Mouse (Mus musculus): ENCODE measurements at regions not wholly inside any gene's neighbourhood (a gene's known extent, or its start where the extent isn't known, plus 50 kb on each side); places are given as distances from the start of the nearest gene placed in this dataset.
A peak's percentile ranks its signal among the peaks of the same experiment; 100 is the strongest.

GRCm38 (mm10) chr10:111620927-111621676 is 115.0 kb downstream of the Phlda1 start:
- WGBS, result 81% methylated on average over 11 of the region's 11 CpGs
- no peaks in the 10 kb centered on the region for H3K36me3 ChIP-seq (ENCODE audit: control insufficient read depth, insufficient read depth, low read length)
- H3K27me3 ChIP-seq (ENCODE audit: control insufficient read depth, insufficient read depth, low read length), result peaks cover 42% of the 10 kb centered on the region
- ATAC-seq (replicated peaks; ENCODE audit: low FRiP score), result no peak
- H3K4me3 ChIP-seq (ENCODE audit: low read depth, low read length), result no peak overlapping the region
- H3K27ac ChIP-seq (ENCODE audit: low read depth, low read length), result no peak overlapping the region
- H3K4me2 ChIP-seq (ENCODE audit: low read depth, low read length, severe bottlenecking), result no peak overlapping the region
- no peaks in the 10 kb centered on the region for H3K9me3 ChIP-seq (ENCODE audit: control insufficient read depth, low read length)
- no peak overlapping the region for H3K9ac ChIP-seq (ENCODE audit: low read length)
- no peak for DNase-seq (ENCODE audit: low spot score)
- no peaks in the 10 kb centered on the region for H3K4me1 ChIP-seq (replicated peaks; ENCODE audit: control insufficient read depth, insufficient read depth, low read length)

GRCm38 (mm10) chr10:111622789-111623188 is 116.7 kb downstream of the Phlda1 start:
- no peak overlapping the region for H3K27ac ChIP-seq (ENCODE audit: low read depth, low read length)
- H3K9ac ChIP-seq (ENCODE audit: low read length), result no peak overlapping the region
- no peaks in the 10 kb centered on the region for H3K36me3 ChIP-seq (ENCODE audit: control insufficient read depth, insufficient read depth, low read length)
- no peak for ATAC-seq (replicated peaks; ENCODE audit: low FRiP score)
- peaks cover 48% of the 10 kb centered on the region for H3K27me3 ChIP-seq (ENCODE audit: control insufficient read depth, insufficient read depth, low read length)
- WGBS, result 40% methylated on average over 4 of the region's 4 CpGs
- H3K9me3 ChIP-seq (ENCODE audit: control insufficient read depth, low read length), result no peaks in the 10 kb centered on the region
- no peaks in the 10 kb centered on the region for H3K4me1 ChIP-seq (replicated peaks; ENCODE audit: control insufficient read depth, insufficient read depth, low read length)
- H3K4me3 ChIP-seq (ENCODE audit: low read depth, low read length), result no peak overlapping the region
- no peak overlapping the region for H3K4me2 ChIP-seq (ENCODE audit: low read depth, low read length, severe bottlenecking)
- DNase-seq (ENCODE audit: low spot score), result no peak

GRCm38 (mm10) chr10:111624021-111624420 is 117.9 kb downstream of the Phlda1 start:
- 16% methylated on average over 2 of the region's 2 CpGs for WGBS
- H3K4me2 ChIP-seq (ENCODE audit: low read depth, low read length, severe bottlenecking), result no peak overlapping the region
- no peak overlapping the region for H3K4me3 ChIP-seq (ENCODE audit: low read depth, low read length)
- DNase-seq (ENCODE audit: low spot score) (no peak), ATAC-seq (replicated peaks; ENCODE audit: low FRiP score) (no peak)
- no peaks in the 10 kb centered on the region for H3K4me1 ChIP-seq (replicated peaks; ENCODE audit: control insufficient read depth, insufficient read depth, low read length)
- H3K27ac ChIP-seq (ENCODE audit: low read depth, low read length), result no peak overlapping the region
- no peaks in the 10 kb centered on the region for H3K36me3 ChIP-seq (ENCODE audit: control insufficient read depth, insufficient read depth, low read length)
- no peak overlapping the region for H3K9ac ChIP-seq (ENCODE audit: low read length)
- H3K9me3 ChIP-seq (ENCODE audit: control insufficient read depth, low read length), result no peaks in the 10 kb centered on the region
- H3K27me3 ChIP-seq (ENCODE audit: control insufficient read depth, insufficient read depth, low read length), result peaks cover 50% of the 10 kb centered on the region

GRCm38 (mm10) chr10:111624624-111625023 is 118.5 kb downstream of the Phlda1 start:
- DNase-seq (ENCODE audit: low spot score), result peak; percentile 56
- ATAC-seq (replicated peaks; ENCODE audit: low FRiP score), result peak; percentile 67
- Histone ChIP-seq H3K9me3 (ENCODE audit: control insufficient read depth, low read length) (no peaks in the 10 kb centered on the region), H3K27me3 (ENCODE audit: control insufficient read depth, insufficient read depth, low read length) (peaks cover 46% of the 10 kb centered on the region), H3K4me3 (ENCODE audit: low read depth, low read length) (no peak overlapping the region), H3K27ac (ENCODE audit: low read depth, low read length) (no peak overlapping the region), H3K36me3 (ENCODE audit: control insufficient read depth, insufficient read depth, low read length) (no peaks in the 10 kb centered on the region), H3K4me2 (ENCODE audit: low read depth, low read length, severe bottlenecking) (no peak overlapping the region), H3K9ac (ENCODE audit: low read length) (no peak overlapping the region), H3K4me1 (replicated peaks; ENCODE audit: control insufficient read depth, insufficient read depth, low read length) (no peaks in the 10 kb centered on the region)
- whole genome bisulfite sequencing, result 9% methylated on average over 7 of the region's 7 CpGs

- no peak overlapping the region for H3K27ac ChIP-seq (ENCODE audit: low read depth, low read length)
- ATAC-seq (replicated peaks; ENCODE audit: low FRiP score) (no peak), DNase-seq (ENCODE audit: low spot score) (no peak)
- no peak overlapping the region for H3K9ac ChIP-seq (ENCODE audit: low read length)
- no peaks in the 10 kb centered on the region for H3K4me1 ChIP-seq (replicated peaks; ENCODE audit: control insufficient read depth, insufficient read depth, low read length)
- peaks cover 42% of the 10 kb centered on the region for H3K27me3 ChIP-seq (ENCODE audit: control insufficient read depth, insufficient read depth, low read length)
- H3K36me3 ChIP-seq (ENCODE audit: control insufficient read depth, insufficient read depth, low read length), result no peaks in the 10 kb centered on the region
- no peaks in the 10 kb centered on the region for H3K9me3 ChIP-seq (ENCODE audit: control insufficient read depth, low read length)
- no peak overlapping the region for H3K4me2 ChIP-seq (ENCODE audit: low read depth, low read length, severe bottlenecking)
- WGBS, result 94% methylated on average over 11 of the region's 11 CpGs
- H3K4me3 ChIP-seq (ENCODE audit: low read depth, low read length), result no peak overlapping the region
These were observed 119.5 kb downstream of the Phlda1 start for GRCm38 (mm10) chr10:111625573-111625972.

GRCm38 (mm10) chr10:111626009-111626408 is 119.9 kb downstream of the Phlda1 start:
- no peak for DNase-seq (ENCODE audit: low spot score)
- WGBS, result 89% methylated on average over 6 of the region's 6 CpGs
- no peak for ATAC-seq (replicated peaks; ENCODE audit: low FRiP score)
- H3K9ac ChIP-seq (ENCODE audit: low read length), result no peak overlapping the region
- H3K4me3 ChIP-seq (ENCODE audit: low read depth, low read length), result no peak overlapping the region
- H3K27ac ChIP-seq (ENCODE audit: low read depth, low read length), result no peak overlapping the region
- H3K4me2 ChIP-seq (ENCODE audit: low read depth, low read length, severe bottlenecking), result no peak overlapping the region
- H3K36me3 ChIP-seq (ENCODE audit: control insufficient read depth, insufficient read depth, low read length), result no peaks in the 10 kb centered on the region
- no peaks in the 10 kb centered on the region for H3K9me3 ChIP-seq (ENCODE audit: control insufficient read depth, low read length)
- no peaks in the 10 kb centered on the region for H3K4me1 ChIP-seq (replicated peaks; ENCODE audit: control insufficient read depth, insufficient read depth, low read length)
- peaks cover 39% of the 10 kb centered on the region for H3K27me3 ChIP-seq (ENCODE audit: control insufficient read depth, insufficient read depth, low read length)

GRCm38 (mm10) chr10:111636283-111636682 is 130.2 kb downstream of the Phlda1 start:
- Histone ChIP-seq H3K27ac (ENCODE audit: low read depth, low read length) (no peak overlapping the region), H3K36me3 (ENCODE audit: control insufficient read depth, insufficient read depth, low read length) (no peaks in the 10 kb centered on the region), H3K4me1 (replicated peaks; ENCODE audit: control insufficient read depth, insufficient read depth, low read length) (no peaks in the 10 kb centered on the region), H3K27me3 (ENCODE audit: control insufficient read depth, insufficient read depth, low read length) (no peaks in the 10 kb centered on the region), H3K4me3 (ENCODE audit: low read depth, low read length) (no peak overlapping the region), H3K4me2 (ENCODE audit: low read depth, low read length, severe bottlenecking) (no peak overlapping the region), H3K9me3 (ENCODE audit: control insufficient read depth, low read length) (no peaks in the 10 kb centered on the region), H3K9ac (ENCODE audit: low read length) (no peak overlapping the region)
- WGBS, result 65% methylated on average over 14 of the region's 14 CpGs
- no peak for ATAC-seq (replicated peaks; ENCODE audit: low FRiP score)
- DNase-seq (ENCODE audit: low spot score), result no peak

GRCm38 (mm10) chr10:111637084-111637735 is 131.1 kb downstream of the Phlda1 start:
- no peak for ATAC-seq (replicated peaks; ENCODE audit: low FRiP score)

GRCm38 (mm10) chr10:111639866-111640265 is 133.8 kb downstream of the Phlda1 start:
- Histone ChIP-seq H3K9me3 (ENCODE audit: control insufficient read depth, low read length) (no peaks in the 10 kb centered on the region), H3K9ac (ENCODE audit: low read length) (no peak overlapping the region), H3K27me3 (ENCODE audit: control insufficient read depth, insufficient read depth, low read length) (no peaks in the 10 kb centered on the region), H3K36me3 (ENCODE audit: control insufficient read depth, insufficient read depth, low read length) (no peaks in the 10 kb centered on the region), H3K4me1 (replicated peaks; ENCODE audit: control insufficient read depth, insufficient read depth, low read length) (no peaks in the 10 kb centered on the region), H3K27ac (ENCODE audit: low read depth, low read length) (no peak overlapping the region), H3K4me3 (ENCODE audit: low read depth, low read length) (no peak overlapping the region), H3K4me2 (ENCODE audit: low read depth, low read length, severe bottlenecking) (no peak overlapping the region)
- 94% methylated on average over 7 of the region's 7 CpGs for WGBS
- DNase-seq (ENCODE audit: low spot score) (no peak), ATAC-seq (replicated peaks; ENCODE audit: low FRiP score) (no peak)

More at GRCm38 (mm10) chr10:111637084-111637735, 131.1 kb downstream of the Phlda1 start:
- Histone ChIP-seq H3K9ac (ENCODE audit: low read length) (no peak overlapping the region), H3K27ac (ENCODE audit: low read depth, low read length) (no peak overlapping the region), H3K9me3 (ENCODE audit: control insufficient read depth, low read length) (no peaks in the 10 kb centered on the region), H3K36me3 (ENCODE audit: control insufficient read depth, insufficient read depth, low read length) (no peaks in the 10 kb centered on the region), H3K4me3 (ENCODE audit: low read depth, low read length) (no peak overlapping the region), H3K4me2 (ENCODE audit: low read depth, low read length, severe bottlenecking) (no peak overlapping the region), H3K4me1 (replicated peaks; ENCODE audit: control insufficient read depth, insufficient read depth, low read length) (no peaks in the 10 kb centered on the region), H3K27me3 (ENCODE audit: control insufficient read depth, insufficient read depth, low read length) (no peaks in the 10 kb centered on the region)
- DNase-seq (ENCODE audit: low spot score), result no peak
- 94% methylated on average over 12 of the region's 12 CpGs for WGBS
